Mouse (Mus musculus) erythroblast, embryonic 14.5 days (primary cell): ENCODE results near the gene Tmem63a.
"Not testable (repeated sequence)": the region's sequence is repeated elsewhere in the genome, so short reads cannot be mapped to it uniquely, and the experiment has no call there.

Source experiments
- GATA1 ChIP-seq: IDR thresholded peaks from 2 replicates; pipeline ENCODE4 v1.6.1; 2012; ENCODE audit warnings: low read length, inconsistent platforms, mixed read lengths
- TAL1 ChIP-seq: IDR thresholded peaks from 3 replicates; pipeline ENCODE4 v1.6.1; 2012; ENCODE audit warnings: low read length, inconsistent platforms, mixed read lengths

DNA sequence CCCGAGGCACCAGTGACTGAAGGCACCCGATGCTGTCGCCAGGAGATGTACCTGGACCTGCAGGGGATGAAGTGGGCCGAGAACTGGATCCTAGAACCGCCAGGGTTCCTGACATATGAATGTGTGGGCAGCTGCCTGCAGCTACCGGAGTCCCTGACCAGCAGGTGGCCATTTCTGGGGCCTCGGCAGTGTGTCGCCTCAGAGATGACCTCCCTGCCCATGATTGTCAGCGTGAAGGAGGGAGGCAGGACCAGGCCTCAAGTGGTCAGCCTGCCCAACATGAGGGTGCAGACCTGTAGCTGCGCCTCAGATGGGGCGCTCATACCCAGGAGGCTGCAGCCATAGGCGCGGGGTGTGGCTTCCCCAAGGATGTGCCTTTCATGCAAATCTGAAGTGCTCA, 4.5 kb upstream of the Tmem63a start:
- TF ChIP-seq GATA1, TAL1: not testable (repeated sequence)
